Mouse (Mus musculus): ENCODE data around the gene Serpinb5. TPM values are rescaled to one million over a fixed set of nuclear protein-coding genes. Genes with fewer than 3 reads are reported as not detected.

The Serpinb5 gene
- polyA plus RNA-seq (2014; fragmentation: Nextera tagmentation; extraction: Ambion mirVana), result not detected in 2 replicates

GRCm38 (mm10) chr1:106860847-106861246 is at the start of gene Serpinb5:
Serpinb5 (plus strand) TSS chr1:106861173.
- Histone ChIP-seq H3K4me3 (ENCODE audit: low read depth, low read length) (no peak within 1 kb of the TSS), H3K9ac (replicated peaks; ENCODE audit: low read depth, low read length) (no peak within 1 kb of the TSS), H3K4me1 (ENCODE audit: control insufficient read depth, insufficient read depth, low read length) (no peaks in the 10 kb centered on the region), H3K4me2 (ENCODE audit: low read depth, low read length) (no peak within 1 kb of the TSS), H3K27me3 (ENCODE audit: control insufficient read depth, insufficient read depth, low read length) (no peaks in the 10 kb centered on the region), H3K27ac (ENCODE audit: low read depth, low read length) (no peak within 1 kb of the TSS), H3K9me3 (ENCODE audit: control insufficient read depth, low read length) (no peaks in the 10 kb centered on the region), H3K36me3 (ENCODE audit: control insufficient read depth, insufficient read depth, low read length) (no peaks in the 10 kb centered on the region)
- 70% methylated on average over 8 of the region's 8 CpGs for WGBS
- ATAC-seq (ENCODE audit: low read depth), result no peak

DNA sequence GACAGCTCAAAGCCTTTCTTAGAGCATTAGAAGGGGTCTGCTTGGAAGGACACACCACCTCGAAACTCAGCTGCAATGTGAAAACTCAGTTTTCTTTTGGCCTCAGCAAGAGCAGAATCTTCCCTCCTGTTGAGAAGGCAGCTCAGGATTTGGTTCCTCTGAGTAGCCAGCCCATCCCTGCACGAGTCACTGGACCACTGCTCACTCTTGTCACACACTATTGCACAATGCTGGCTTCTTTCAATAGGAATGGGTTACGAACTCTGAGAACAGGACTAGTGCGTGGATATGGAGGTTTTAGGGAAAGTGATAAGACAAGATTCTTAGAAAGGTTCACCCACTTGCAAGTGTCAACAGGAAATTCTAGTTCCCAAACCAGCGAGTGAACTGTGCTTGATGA is 46.1 kb upstream of the Serpinb5 start:
- Histone ChIP-seq H3K27me3 (ENCODE audit: control insufficient read depth, insufficient read depth, low read length) (no peaks in the 10 kb centered on the region), H3K9me3 (ENCODE audit: control insufficient read depth, low read length) (no peaks in the 10 kb centered on the region), H3K4me2 (ENCODE audit: low read depth, low read length) (no peak overlapping the region), H3K9ac (replicated peaks; ENCODE audit: low read depth, low read length) (no peak overlapping the region), H3K36me3 (ENCODE audit: control insufficient read depth, insufficient read depth, low read length) (no peaks in the 10 kb centered on the region), H3K27ac (ENCODE audit: low read depth, low read length) (no peak overlapping the region), H3K4me1 (ENCODE audit: control insufficient read depth, insufficient read depth, low read length) (no peaks in the 10 kb centered on the region), H3K4me3 (ENCODE audit: low read depth, low read length) (no peak overlapping the region)
- no peak for ATAC-seq (ENCODE audit: low read depth)
- 78% methylated on average over 5 of the region's 5 CpGs for WGBS

- no peak for ATAC-seq (ENCODE audit: low read depth)
- Histone ChIP-seq H3K4me3 (ENCODE audit: low read depth, low read length) (no peak overlapping the region), H3K4me2 (ENCODE audit: low read depth, low read length) (no peak overlapping the region), H3K27ac (ENCODE audit: low read depth, low read length) (no peak overlapping the region), H3K9me3 (ENCODE audit: control insufficient read depth, low read length) (no peaks in the 10 kb centered on the region), H3K27me3 (ENCODE audit: control insufficient read depth, insufficient read depth, low read length) (no peaks in the 10 kb centered on the region), H3K36me3 (ENCODE audit: control insufficient read depth, insufficient read depth, low read length) (no peaks in the 10 kb centered on the region), H3K9ac (replicated peaks; ENCODE audit: low read depth, low read length) (no peak overlapping the region), H3K4me1 (ENCODE audit: control insufficient read depth, insufficient read depth, low read length) (no peaks in the 10 kb centered on the region)
- WGBS, result 90% methylated on average over 6 of the region's 6 CpGs
Observed at GRCm38 (mm10) chr1:106815265-106815664, 45.7 kb upstream of the Serpinb5 start.

- Histone ChIP-seq H3K9ac (replicated peaks; ENCODE audit: low read depth, low read length) (no peak overlapping the region), H3K4me2 (ENCODE audit: low read depth, low read length) (no peak overlapping the region), H3K4me3 (ENCODE audit: low read depth, low read length) (no peak overlapping the region), H3K4me1 (ENCODE audit: control insufficient read depth, insufficient read depth, low read length) (no peaks in the 10 kb centered on the region), H3K27ac (ENCODE audit: low read depth, low read length) (no peak overlapping the region), H3K36me3 (ENCODE audit: control insufficient read depth, insufficient read depth, low read length) (no peaks in the 10 kb centered on the region), H3K27me3 (ENCODE audit: control insufficient read depth, insufficient read depth, low read length) (no peaks in the 10 kb centered on the region), H3K9me3 (ENCODE audit: control insufficient read depth, low read length) (no peaks in the 10 kb centered on the region)
- 80% methylated on average over 11 of the region's 11 CpGs for WGBS
- no peak for ATAC-seq (ENCODE audit: low read depth)
Observed at GRCm38 (mm10) chr1:106816766-106817165, 44.2 kb upstream of the Serpinb5 start.

DNA sequence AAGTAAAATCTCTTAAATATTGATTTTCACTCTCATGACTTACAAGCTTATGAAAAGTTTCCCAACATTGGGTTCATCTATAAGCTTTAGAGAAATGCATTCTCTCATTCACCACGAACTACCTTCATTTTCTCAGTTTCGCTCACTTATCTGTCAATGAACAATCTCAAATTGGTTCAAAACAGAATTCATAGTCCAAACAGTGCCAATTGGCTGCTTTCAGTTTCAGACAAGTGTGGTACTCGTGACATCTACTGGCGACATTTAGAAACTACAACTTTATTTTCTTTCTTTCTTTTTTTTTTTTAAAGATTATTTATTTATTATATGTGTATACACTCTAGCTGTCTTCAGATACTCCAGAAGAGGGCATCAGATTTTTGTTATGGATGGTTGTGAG is 42.6 kb upstream of the Serpinb5 start:
- Histone ChIP-seq H3K27me3 (ENCODE audit: control insufficient read depth, insufficient read depth, low read length) (no peaks in the 10 kb centered on the region), H3K27ac (ENCODE audit: low read depth, low read length) (no peak overlapping the region), H3K4me1 (ENCODE audit: control insufficient read depth, insufficient read depth, low read length) (no peaks in the 10 kb centered on the region), H3K36me3 (ENCODE audit: control insufficient read depth, insufficient read depth, low read length) (no peaks in the 10 kb centered on the region), H3K4me3 (ENCODE audit: low read depth, low read length) (no peak overlapping the region), H3K9me3 (ENCODE audit: control insufficient read depth, low read length) (no peaks in the 10 kb centered on the region), H3K9ac (replicated peaks; ENCODE audit: low read depth, low read length) (no peak overlapping the region), H3K4me2 (ENCODE audit: low read depth, low read length) (no peak overlapping the region)
- WGBS, result 27% methylated on average over 4 of the region's 4 CpGs
- no peak for ATAC-seq (ENCODE audit: low read depth)

DNA sequence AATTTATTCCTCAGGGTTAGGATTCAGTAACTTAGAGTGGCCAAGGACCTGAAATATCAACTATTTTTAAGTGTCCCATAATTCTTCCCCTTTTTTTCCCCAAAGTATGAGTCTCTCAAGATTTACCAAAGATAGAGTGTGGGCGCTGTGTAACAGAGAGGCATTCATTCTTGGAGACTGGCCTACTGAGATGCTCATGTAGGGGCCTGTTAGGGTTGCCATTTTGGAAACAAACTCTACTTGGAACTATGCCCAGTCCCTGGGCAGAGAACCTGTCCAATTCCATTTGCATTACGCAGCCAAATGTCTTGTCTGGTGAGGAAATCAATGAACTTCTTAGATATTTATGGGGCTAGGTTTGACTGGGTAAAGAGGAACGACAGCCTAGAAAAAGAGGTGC is 38.7 kb upstream of the Serpinb5 start:
- WGBS, result 74% methylated on average over 3 of the region's 3 CpGs
- Histone ChIP-seq H3K27me3 (ENCODE audit: control insufficient read depth, insufficient read depth, low read length) (no peaks in the 10 kb centered on the region), H3K4me3 (ENCODE audit: low read depth, low read length) (no peak overlapping the region), H3K27ac (ENCODE audit: low read depth, low read length) (no peak overlapping the region), H3K4me2 (ENCODE audit: low read depth, low read length) (no peak overlapping the region), H3K4me1 (ENCODE audit: control insufficient read depth, insufficient read depth, low read length) (no peaks in the 10 kb centered on the region), H3K9ac (replicated peaks; ENCODE audit: low read depth, low read length) (no peak overlapping the region), H3K36me3 (ENCODE audit: control insufficient read depth, insufficient read depth, low read length) (no peaks in the 10 kb centered on the region), H3K9me3 (ENCODE audit: control insufficient read depth, low read length) (no peaks in the 10 kb centered on the region)
- peak; percentile 54; the same call in 1 of the 2 replicates for ATAC-seq (ENCODE audit: low read depth)

GRCm38 (mm10) chr1:106828784-106829183 is 32.2 kb upstream of the Serpinb5 start:
- H3K9me3 ChIP-seq (ENCODE audit: control insufficient read depth, low read length), result no peaks in the 10 kb centered on the region
- no peak overlapping the region for H3K4me3 ChIP-seq (ENCODE audit: low read depth, low read length)
- no peak overlapping the region for H3K9ac ChIP-seq (replicated peaks; ENCODE audit: low read depth, low read length)
- WGBS, result 79% methylated on average over 4 of the region's 4 CpGs
- no peaks in the 10 kb centered on the region for H3K4me1 ChIP-seq (ENCODE audit: control insufficient read depth, insufficient read depth, low read length)
- no peak overlapping the region for H3K4me2 ChIP-seq (ENCODE audit: low read depth, low read length)
- H3K27me3 ChIP-seq (ENCODE audit: control insufficient read depth, insufficient read depth, low read length), result no peaks in the 10 kb centered on the region
- no peak overlapping the region for H3K27ac ChIP-seq (ENCODE audit: low read depth, low read length)
- H3K36me3 ChIP-seq (ENCODE audit: control insufficient read depth, insufficient read depth, low read length), result no peaks in the 10 kb centered on the region
- ATAC-seq (ENCODE audit: low read depth), result no peak

- 88% methylated on average over 6 of the region's 6 CpGs for WGBS
- Histone ChIP-seq H3K9ac (replicated peaks; ENCODE audit: low read depth, low read length) (no peak overlapping the region), H3K4me3 (ENCODE audit: low read depth, low read length) (no peak overlapping the region), H3K27ac (ENCODE audit: low read depth, low read length) (no peak overlapping the region), H3K27me3 (ENCODE audit: control insufficient read depth, insufficient read depth, low read length) (no peaks in the 10 kb centered on the region), H3K9me3 (ENCODE audit: control insufficient read depth, low read length) (no peaks in the 10 kb centered on the region), H3K4me1 (ENCODE audit: control insufficient read depth, insufficient read depth, low read length) (no peaks in the 10 kb centered on the region), H3K4me2 (ENCODE audit: low read depth, low read length) (no peak overlapping the region), H3K36me3 (ENCODE audit: control insufficient read depth, insufficient read depth, low read length) (no peaks in the 10 kb centered on the region)
- no peak for ATAC-seq (ENCODE audit: low read depth)
Observed at GRCm38 (mm10) chr1:106865543-106865942, 4.6 kb downstream of the Serpinb5 start.

GRCm38 (mm10) chr1:106866029-106866428 is 5.1 kb downstream of the Serpinb5 start:
- Histone ChIP-seq H3K27me3 (ENCODE audit: control insufficient read depth, insufficient read depth, low read length) (no peaks in the 10 kb centered on the region), H3K27ac (ENCODE audit: low read depth, low read length) (no peak overlapping the region), H3K4me2 (ENCODE audit: low read depth, low read length) (no peak overlapping the region), H3K4me1 (ENCODE audit: control insufficient read depth, insufficient read depth, low read length) (no peaks in the 10 kb centered on the region), H3K9me3 (ENCODE audit: control insufficient read depth, low read length) (no peaks in the 10 kb centered on the region), H3K36me3 (ENCODE audit: control insufficient read depth, insufficient read depth, low read length) (no peaks in the 10 kb centered on the region), H3K4me3 (ENCODE audit: low read depth, low read length) (no peak overlapping the region), H3K9ac (replicated peaks; ENCODE audit: low read depth, low read length) (no peak overlapping the region)
- no peak for ATAC-seq (ENCODE audit: low read depth)
- WGBS, result 73% methylated on average over 5 of the region's 5 CpGs

- no peak overlapping the region for H3K4me2 ChIP-seq (ENCODE audit: low read depth, low read length)
- WGBS, result 84% methylated on average over 6 of the region's 6 CpGs
- no peak for ATAC-seq (ENCODE audit: low read depth)
- H3K27me3 ChIP-seq (ENCODE audit: control insufficient read depth, insufficient read depth, low read length), result no peaks in the 10 kb centered on the region
- no peak overlapping the region for H3K27ac ChIP-seq (ENCODE audit: low read depth, low read length)
- no peak overlapping the region for H3K4me3 ChIP-seq (ENCODE audit: low read depth, low read length)
- H3K9ac ChIP-seq (replicated peaks; ENCODE audit: low read depth, low read length), result no peak overlapping the region
- H3K36me3 ChIP-seq (ENCODE audit: control insufficient read depth, insufficient read depth, low read length), result no peaks in the 10 kb centered on the region
- no peaks in the 10 kb centered on the region for H3K9me3 ChIP-seq (ENCODE audit: control insufficient read depth, low read length)
- H3K4me1 ChIP-seq (ENCODE audit: control insufficient read depth, insufficient read depth, low read length), result no peaks in the 10 kb centered on the region
Observed at GRCm38 (mm10) chr1:106866768-106867167, 5.8 kb downstream of the Serpinb5 start.

Data from neural tube, embryonic 14.5 days (tissue).